Mouse (Mus musculus): ENCODE results near the gene Spop.
A peak's percentile ranks its signal among the peaks of the same experiment; 100 is the strongest.
"Not testable (repeated sequence)": the region's sequence is repeated elsewhere in the genome, so short reads cannot be mapped to it uniquely, and the experiment has no call there.

Spop gene

GRCm38 (mm10) chr11:95391743-95392142, 22.1 kb upstream of the Spop start:
- no peak for DNase-seq

- DNase-seq, result no peak
Observed at GRCm38 (mm10) chr11:95392223-95392667, 21.6 kb upstream of the Spop start.

GRCm38 (mm10) chr11:95392708-95393499, 21.0 kb upstream of the Spop start:
- DNase-seq, result no peak

DNA sequence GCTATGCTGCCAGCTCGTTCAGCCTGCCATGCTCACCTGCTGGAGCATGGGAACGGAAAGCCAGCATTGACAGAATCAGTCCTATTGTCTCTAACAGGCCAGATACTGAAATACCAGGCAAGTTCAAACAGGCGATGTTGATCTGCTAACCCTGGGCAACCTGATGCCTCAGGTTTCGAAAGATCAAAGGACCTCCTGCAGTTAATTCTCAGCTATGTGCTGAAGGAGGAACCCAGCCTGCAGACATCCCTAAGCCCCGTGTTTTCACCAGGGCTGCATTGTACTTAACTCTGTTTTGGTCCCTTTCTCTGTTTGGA, 20.4 kb upstream of the Spop start:
- no peak for DNase-seq

GRCm38 (mm10) chr11:95394112-95394511, 19.8 kb upstream of the Spop start:
- DNase-seq, result no peak

DNA sequence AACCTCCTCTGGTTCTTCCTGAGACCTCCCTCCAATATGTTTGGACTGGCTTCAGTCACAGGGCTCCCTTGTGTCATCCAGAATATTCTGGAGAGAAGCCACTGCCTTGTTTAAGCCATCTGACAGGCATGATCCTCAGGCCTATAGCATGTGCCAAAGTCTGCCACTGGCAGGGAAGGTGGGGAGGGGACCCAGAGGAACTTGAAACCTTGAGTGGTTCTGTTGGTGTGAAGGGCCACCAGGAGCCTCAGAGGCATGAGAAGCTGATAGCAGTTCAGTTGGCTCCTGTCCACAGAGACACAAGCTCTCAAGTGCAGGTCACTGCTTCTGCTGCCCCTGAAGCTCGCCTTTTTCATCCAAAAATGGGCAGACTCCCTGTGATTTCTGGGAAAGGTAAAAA, 17.3 kb upstream of the Spop start:
- no peak for DNase-seq

GRCm38 (mm10) chr11:95397843-95398835, 15.7 kb upstream of the Spop start:
- peak; percentile 32 to 79 for DNase-seq

DNA sequence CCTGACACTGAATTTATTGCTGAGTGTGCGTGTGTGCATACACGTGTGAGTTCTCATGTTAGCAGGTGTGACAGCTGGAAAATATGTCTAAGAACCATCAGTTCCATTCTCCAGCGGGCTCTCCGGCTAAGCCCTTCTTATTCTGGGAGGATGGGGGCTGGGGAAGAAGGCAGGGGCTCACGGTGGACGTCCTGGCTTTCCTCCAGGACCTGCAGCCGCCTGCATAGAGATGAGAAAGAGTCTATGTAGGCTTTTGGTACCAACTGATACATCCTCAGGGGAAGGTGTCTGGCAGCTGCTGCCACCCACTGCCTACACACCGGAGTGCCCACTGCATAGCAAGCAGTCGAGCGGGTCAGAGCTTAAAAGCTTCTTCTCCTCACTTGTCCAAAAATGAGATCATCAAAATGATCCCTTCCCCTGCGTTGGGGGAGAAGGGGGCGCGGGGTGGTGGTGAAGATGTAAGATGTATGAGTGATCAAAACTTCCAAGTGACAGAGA, 14.3 kb upstream of the Spop start:
- no peak for DNase-seq

DNA sequence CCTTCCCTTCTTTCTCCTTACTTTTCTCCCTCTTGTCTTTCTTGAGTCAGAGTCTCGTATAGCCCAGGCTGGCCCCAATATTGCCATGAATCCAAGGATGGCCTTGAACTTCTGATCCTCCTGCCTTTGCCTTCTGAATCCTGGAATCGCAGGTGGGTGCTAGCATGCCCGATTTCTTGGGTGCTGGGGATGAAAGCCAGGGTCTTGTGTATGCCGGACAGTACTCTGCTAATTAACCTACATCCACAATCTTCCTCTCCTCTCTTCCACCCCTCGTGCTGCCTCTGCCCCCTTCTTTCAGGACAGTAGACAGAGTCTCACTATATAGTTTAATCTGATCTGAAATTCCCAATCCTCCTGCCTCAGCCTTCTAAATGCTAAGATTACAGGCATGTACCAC, 12.3 kb upstream of the Spop start:
- DNase-seq, result no peak

DNA sequence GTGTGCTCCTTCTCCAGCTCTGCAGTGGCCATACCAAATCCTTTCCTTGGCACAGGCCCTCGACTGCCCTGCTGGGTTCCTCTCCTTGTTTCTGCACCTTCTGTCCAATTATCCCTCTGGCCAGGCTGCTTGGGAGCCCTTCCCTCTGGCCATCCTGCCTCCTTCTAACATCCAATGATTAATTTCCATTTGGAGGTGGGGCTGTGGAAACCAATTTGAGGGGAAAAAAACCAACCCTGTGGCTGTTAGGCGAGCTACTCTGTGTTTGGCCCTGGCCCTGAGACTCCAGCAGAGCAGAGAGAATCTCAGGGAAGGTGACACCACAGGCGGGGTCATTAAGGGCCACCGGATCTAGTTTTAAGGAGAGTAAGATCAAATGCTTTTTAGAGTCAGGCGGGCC, 11.7 kb upstream of the Spop start:
- DNase-seq, result no peak

DNA sequence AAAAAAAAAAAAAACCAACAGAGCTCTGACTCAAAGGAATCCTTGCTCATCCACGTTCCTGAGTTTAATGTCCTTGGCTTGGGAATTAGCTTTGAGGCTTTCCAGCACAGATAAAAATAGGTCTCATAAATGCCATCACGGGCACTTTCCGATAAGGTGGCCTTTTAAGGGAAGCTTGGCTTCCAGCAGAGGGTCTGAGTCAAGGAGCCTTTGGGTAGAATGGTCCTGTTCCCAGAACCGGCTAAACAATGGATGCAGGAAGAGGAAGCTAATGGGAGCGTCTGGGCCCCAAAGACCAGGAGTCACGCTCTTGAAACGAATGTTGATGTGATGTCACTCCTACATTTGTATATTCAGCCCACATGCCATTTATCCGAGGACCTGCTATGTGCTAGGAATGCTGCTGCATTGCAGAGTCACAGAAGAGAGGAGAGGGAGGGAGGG, 11.2 kb upstream of the Spop start:
- DNase-seq, result no peak

DNA sequence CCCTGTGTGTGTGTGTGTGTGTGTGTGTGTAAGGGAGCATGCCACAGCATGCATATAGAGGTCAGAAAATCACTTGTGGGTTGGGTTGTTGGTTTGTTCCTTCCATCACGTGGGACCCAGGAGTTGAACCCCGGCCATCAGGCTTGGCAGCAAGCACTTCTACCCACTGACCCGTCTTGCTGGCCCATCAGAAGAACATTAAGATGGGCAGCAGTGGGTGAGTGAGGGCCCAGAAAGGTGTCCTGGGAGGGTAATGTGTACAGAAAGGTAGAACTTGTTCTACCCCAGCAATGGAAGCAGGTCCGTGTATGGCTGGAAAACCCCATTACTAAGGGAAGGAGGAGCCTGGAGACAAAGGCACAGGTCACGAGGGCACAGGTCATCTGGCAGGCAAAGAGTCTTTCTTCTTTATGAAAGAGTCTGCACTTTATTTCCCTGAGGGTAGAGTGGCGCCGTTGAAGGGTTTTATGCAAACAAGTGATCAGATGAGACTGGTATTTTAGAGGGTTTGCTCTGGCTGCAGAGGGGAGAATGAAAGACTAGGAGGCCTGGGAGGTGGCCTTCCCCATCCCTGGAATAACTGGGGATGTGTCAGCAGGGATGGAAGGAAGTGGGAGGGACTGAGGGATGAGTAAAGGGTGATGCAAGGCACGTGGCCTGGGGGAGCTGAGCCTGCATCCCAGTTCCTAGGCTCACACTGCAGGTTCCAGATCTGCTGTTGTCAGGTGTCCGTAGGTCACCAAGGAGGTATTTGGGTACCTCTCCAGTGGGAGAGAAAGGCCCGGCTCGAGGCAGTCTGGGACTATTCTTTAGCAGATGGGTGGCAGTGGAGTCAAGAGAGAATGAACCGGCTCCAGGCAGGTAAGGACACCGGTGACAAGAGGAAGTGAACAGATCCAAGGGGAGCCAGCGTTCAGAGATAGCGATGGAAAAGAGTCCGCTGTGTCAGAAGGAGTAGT, 10.2 kb upstream of the Spop start:
- no peak for DNase-seq

GRCm38 (mm10) chr11:95405771-95406170, 8.1 kb upstream of the Spop start:
- DNase-seq, result no peak

DNA sequence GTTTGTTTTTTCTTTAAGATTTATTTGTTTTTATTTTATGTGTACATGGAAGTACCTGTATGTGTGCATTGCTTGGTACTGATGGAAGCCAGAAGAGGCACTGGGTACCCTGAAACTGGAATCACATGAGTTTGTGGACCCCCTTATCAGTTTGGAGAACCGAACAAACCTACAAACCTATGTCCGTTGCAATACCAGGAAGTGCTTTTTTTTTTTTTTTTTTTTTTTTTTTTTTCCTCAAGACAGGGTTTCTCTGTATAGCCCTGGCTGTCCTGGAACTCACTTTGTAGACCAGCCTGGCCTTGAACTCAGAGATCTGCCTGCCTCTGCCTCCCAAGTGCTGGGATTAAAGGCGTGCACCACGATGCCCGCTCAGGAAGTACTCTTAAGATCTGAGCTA, 7.5 kb upstream of the Spop start:
- not testable (repeated sequence) for DNase-seq

- DNase-seq, result no peak
Observed at GRCm38 (mm10) chr11:95409450-95410112, 4.3 kb upstream of the Spop start.

DNA sequence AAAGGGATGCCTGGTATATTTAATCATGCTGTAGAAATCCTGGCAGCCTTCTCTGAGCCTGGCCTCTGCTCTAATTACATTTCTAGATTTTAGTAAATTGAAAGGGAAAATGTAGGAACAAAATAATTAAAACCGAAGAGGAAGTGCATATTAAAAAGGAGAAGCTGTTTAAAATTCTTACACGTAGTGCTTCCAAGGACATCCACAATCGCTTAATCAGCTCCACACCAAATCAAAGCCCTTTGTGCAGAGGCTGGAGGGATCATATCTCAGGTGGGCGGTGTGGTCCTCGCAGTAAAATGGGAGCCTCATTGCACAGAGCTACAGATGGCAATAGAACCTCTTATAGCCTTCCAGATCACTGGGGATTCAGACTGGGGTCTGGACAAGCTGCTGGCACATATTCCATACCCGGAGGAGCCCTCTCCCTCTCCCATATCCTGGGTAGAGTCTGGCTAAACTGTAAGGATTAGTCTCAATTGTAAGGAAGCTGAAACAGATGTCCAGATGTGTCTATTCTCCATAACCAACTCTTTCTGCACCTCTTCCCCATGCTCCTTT, 2.3 kb upstream of the Spop start:
- DNase-seq, result no peak

DNA sequence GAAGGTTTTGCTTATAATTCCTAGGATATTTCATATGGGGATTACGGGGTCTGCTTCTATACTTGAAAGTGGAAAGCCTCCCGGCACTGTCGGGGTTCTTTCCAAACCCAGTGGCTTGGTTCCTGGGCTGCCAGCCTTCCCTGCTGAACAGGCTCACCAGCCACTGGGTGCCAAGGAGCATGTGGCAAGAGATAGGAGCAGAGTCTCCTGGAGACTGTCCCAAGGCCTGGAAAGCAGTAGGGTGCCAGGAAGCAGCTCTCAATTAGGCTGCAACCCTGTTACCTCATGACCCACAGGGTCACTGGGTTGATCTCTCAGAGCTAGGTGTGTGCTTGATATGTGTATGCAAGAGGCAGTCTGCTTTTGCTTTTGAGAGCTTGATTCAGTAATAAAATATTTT, 1.3 kb upstream of the Spop start:
- DNase-seq, result no peak

GRCm38 (mm10) chr11:95414536-95415161, 769 bp downstream of the Spop start:
- peak; percentile 85 to 87 for DNase-seq

DNA sequence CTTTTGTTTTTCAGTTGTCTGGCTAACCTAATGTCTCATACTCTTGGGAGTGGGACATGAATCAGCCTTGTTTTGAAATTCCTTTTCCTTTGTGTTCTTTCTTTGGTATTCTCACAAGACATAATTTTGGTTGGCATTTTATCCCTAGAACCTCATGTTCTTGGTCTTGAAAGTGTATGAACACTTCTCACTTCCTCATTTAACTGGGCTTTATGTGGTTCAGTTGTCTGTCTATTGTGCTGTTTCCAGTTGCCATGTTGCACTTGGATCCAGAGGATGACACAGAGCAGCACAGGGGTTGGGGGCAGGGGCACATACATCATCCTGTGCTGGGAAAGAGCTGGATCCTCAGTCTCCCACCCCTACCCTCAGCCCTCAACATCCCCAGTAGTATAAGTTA, 2.1 kb downstream of the Spop start:
- DNase-seq, result no peak

GRCm38 (mm10) chr11:95417341-95417740, 3.5 kb downstream of the Spop start:
- no peak for DNase-seq

- DNase-seq, result no peak
Observed at GRCm38 (mm10) chr11:95420880-95421435, 7.1 kb downstream of the Spop start.

Measured in spleen, adult 18-20 months (tissue).